Mouse (Mus musculus) forebrain, embryonic 10.5 days (tissue): ENCODE measurements around the gene Ripor1. TPM values are rescaled to one million over a fixed set of nuclear protein-coding genes. Genes with fewer than 3 reads are reported as not detected.

Experiments
- DNase-seq: peaks from one replicate; pipeline ENCODE4 v3.0.0-alpha.2; 2017; ENCODE audit warnings: low spot score; ENCODE audit errors: extremely low spot score
- H3K27ac ChIP-seq: fragments of 300-500 bp; sonication (generic); 2 replicates; pipeline ENCODE4 v1.5.1; 2016; ENCODE audit warnings: mild to moderate bottlenecking
- H3K27me3 ChIP-seq: fragments of 300-500 bp; sonication (generic); 2 replicates; pipeline ENCODE4 v1.6.1; 2016; ENCODE audit warnings: mild to moderate bottlenecking; ENCODE audit not compliant: poor library complexity, severe bottlenecking
- H3K36me3 ChIP-seq: fragments of 300-500 bp; sonication (generic); replicated peaks from 2 replicates; pipeline ENCODE4 v1.6.1; 2016; ENCODE audit warnings: mild to moderate bottlenecking, moderate library complexity
- H3K4me1 ChIP-seq: fragments of 300-500 bp; sonication (generic); 2 replicates; pipeline ENCODE4 v1.6.1; 2016
- H3K4me3 ChIP-seq: fragments of 300-500 bp; sonication (generic); 2 replicates; pipeline ENCODE4 v1.5.1; 2016; ENCODE audit warnings: mild to moderate bottlenecking, moderate library complexity
- H3K9me3 ChIP-seq: fragments of 300-500 bp; sonication (generic); 2 replicates; pipeline ENCODE4 v1.6.1; 2016; ENCODE audit warnings: mild to moderate bottlenecking, moderate library complexity
- WGBS: fragments of 180-500 bp; shearing (Covaris S2); methylation state at CpG from one replicate; pipeline ENCODE4 v1.1.7; 2016; 5-methylcytosine and 5-hydroxymethylcytosine counted together
- polyA plus RNA-seq: library from polyadenylated mRNA; unstranded; fragments of >200 nt; fragmentation: Nextera tagmentation; extraction: Ambion mirVana; gene quantifications from 2 replicates; pipeline ENCODE4 v1.2.1, GENCODE M21; 2016

Ripor1 gene
- polyA plus RNA-seq, 1 experiment from 2014 or later, result 13.9 TPM

DNA sequence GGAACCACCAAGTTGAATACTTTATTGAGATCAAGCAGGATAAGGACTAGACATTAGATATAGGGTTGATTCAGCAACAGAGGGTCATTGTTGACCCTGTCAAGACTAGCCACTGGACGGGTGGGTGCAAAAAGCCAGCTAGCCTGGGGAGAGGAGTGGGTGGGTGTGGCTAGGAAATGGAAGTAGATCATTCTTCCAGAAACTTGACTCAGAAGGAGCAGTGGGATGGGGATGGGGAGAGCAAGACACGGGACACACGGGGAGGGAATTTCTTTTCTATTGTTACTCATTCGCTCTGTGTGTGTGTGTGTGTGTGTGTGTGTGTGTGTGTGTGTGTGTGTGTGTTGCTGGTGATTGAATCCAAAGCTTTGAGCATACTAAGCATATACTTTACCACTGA is 4.7 kb downstream of the Ripor1 start:
- Histone ChIP-seq H3K36me3 (peaks cover 1% of the 10 kb centered on the region), H3K4me1 (peaks cover 51% of the 10 kb centered on the region), H3K27me3 (peaks cover 36% of the 10 kb centered on the region), H3K27ac (no peak overlapping the region), H3K4me3 (no peak overlapping the region), H3K9me3 (no peaks in the 10 kb centered on the region)
- WGBS, result 82% methylated on average over 4 of the region's 4 CpGs
- no peak for DNase-seq

DNA sequence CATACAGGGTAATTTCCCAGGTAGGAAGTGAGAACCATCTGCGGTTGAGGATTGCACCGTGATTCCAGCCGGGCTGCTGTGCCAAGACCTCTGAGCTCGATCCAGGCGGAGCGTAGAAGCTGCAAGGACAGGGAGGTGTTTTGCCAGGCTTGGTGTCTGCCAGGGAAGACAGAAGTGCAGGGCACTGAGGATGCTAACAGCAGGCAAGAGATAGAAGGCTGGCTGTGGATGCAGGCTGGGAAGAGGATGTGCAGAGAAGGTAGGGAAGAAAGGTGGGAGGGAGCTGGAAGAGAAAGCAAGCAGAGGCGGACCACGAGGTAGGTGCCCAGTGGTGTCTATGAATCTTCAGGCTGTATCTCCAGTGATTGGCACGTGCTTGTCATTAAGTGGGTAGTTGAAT is 6.8 kb downstream of the Ripor1 start:
- H3K36me3 ChIP-seq, result peaks cover 22% of the 10 kb centered on the region
- peaks cover 49% of the 10 kb centered on the region for H3K27me3 ChIP-seq
- H3K27ac ChIP-seq, result no peak overlapping the region
- DNase-seq, result no peak
- no peaks in the 10 kb centered on the region for H3K9me3 ChIP-seq
- H3K4me3 ChIP-seq, result no peak overlapping the region
- H3K4me1 ChIP-seq, result peaks cover 30% of the 10 kb centered on the region
- 87% methylated on average over 9 of the region's 9 CpGs for WGBS

DNA sequence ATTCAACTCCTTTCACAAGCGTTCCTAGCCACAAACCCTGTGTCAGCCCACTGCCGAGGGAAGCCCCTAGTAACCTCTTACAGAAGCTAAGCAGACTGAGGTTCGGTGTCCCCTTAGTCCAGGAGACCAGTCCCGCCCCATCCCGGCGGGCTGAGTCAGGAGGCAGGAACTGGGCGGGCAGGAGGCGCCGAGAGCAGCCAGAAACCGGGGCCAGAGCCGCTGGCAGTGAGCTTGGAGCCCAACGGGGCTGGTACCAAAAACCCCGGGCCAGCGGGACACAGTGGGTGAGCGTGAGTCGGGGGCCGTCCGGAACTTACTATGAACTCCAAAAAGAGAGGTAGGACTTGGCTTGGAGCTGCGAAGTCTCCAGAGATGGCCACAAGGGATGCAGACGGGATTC is 8.0 kb downstream of the Ripor1 start:
- peak overlapping the region; percentile 60 for H3K4me3 ChIP-seq
- peaks cover 49% of the 10 kb centered on the region for H3K27me3 ChIP-seq
- 3% methylated on average over 20 of the region's 20 CpGs for WGBS
- no peak for DNase-seq
- no peak overlapping the region for H3K27ac ChIP-seq
- peaks cover 34% of the 10 kb centered on the region for H3K36me3 ChIP-seq
- H3K9me3 ChIP-seq, result no peaks in the 10 kb centered on the region
- peaks cover 19% of the 10 kb centered on the region for H3K4me1 ChIP-seq

DNA sequence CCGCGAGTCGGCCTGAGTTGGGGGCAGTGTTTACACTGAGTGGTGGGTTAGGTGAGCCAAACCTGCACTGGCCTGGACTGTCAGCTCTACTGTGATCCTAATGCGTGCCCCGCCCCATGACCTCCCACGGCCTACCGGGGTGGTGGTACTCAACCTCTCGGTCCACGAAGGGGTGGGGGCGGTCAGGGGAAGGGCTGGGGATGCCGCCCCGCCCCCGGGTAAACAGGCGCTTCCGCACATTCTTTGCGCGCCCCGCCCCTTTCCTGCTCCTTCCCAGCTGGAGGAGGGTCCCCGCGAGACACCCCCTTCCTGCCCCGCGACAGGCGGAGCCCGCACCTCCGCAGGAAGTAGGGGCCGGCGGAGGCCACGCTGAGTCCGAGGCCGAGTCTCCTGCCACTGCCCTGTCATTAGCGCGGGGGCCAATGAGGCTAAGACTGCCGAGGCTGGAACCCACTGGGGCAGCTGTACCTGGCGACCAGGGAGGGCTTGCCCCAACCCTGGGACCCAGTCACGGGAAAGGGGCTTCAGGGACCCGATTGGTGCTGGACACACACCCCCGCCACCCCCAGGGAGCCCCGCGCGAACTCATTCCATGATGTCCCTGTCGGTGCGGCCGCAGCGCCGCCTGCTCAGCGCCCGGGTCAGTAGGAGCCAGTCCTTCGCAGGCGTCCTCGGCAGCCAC is 8.9 kb downstream of the Ripor1 start:
- H3K4me1 ChIP-seq, result peaks cover 19% of the 10 kb centered on the region
- peaks cover 43% of the 10 kb centered on the region for H3K36me3 ChIP-seq
- H3K9me3 ChIP-seq, result no peaks in the 10 kb centered on the region
- peak; percentile 42 for DNase-seq
- H3K27me3 ChIP-seq, result peaks cover 49% of the 10 kb centered on the region
- H3K4me3 ChIP-seq, result peak overlapping the region; percentile 60
- WGBS, result under 1% methylated on average over 50 of the region's 50 CpGs
- peak overlapping the region; percentile 21 for H3K27ac ChIP-seq

DNA sequence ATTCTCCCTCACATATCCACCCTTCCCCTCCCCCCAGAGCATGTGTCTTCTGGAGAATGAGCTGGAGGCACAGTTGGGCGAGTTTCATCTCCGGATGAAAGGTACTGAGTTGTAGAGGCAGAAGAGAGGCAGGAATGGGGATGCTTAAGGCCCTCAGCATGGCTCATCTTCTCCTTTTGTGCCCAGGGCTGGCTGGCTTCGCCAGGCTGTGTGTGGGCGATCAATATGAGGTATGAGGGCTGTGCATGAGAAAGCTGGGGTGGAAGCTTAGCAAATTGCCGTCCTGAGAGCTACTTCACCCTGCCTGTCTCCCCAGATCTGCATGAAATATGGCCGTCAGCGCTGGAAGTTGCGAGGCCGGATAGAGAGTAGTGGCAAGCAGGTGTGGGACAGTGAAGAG is 10.9 kb downstream of the Ripor1 start:
- DNase-seq, result no peak
- Histone ChIP-seq H3K4me1 (peaks cover 19% of the 10 kb centered on the region), H3K4me3 (no peak overlapping the region), H3K36me3 (peaks cover 63% of the 10 kb centered on the region), H3K27me3 (peaks cover 49% of the 10 kb centered on the region), H3K9me3 (no peaks in the 10 kb centered on the region), H3K27ac (no peak overlapping the region)
- WGBS, result 90% methylated on average over 9 of the region's 9 CpGs

DNA sequence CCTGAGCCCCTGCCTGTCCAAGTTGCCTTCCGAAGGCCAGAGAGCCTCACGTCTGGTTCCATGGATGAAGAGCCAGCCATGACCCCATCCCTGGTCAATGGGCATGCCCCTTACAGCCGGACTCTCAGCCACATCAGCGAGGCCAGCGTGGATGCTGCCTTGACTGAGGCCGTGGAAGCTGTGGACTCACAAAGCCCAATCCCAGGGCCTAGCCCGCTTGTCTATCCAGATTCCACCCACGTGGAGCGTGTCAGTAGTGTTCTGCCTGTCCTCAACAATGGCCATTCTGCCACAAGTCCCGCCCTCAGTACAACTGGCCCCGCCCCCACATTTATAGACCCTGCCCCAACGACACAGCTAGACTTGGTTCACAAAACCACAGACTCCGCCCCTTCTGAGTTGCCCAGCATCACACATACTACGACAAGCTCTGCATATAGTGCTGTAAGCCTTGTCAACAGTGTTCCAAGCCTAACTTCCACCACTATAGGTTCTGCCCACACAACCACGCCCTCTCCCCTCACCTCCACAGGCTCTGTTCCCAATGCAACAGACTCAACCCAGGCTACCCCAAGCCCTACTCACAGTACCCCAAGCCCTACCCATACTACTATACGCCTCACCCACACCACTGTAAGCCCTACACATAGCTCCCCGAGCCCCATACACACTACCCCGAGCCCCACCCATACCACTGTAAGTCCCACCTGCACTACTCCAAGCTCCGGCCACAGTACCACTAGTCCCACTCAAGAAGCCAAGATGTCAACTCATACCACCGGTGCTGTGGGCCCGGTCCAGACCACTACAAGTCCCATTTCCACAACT is 12.6 kb downstream of the Ripor1 start:
- Histone ChIP-seq H3K9me3 (no peaks in the 10 kb centered on the region), H3K27ac (no peak overlapping the region), H3K4me3 (no peak overlapping the region), H3K4me1 (peaks cover 31% of the 10 kb centered on the region), H3K27me3 (peaks cover 33% of the 10 kb centered on the region), H3K36me3 (peaks cover 78% of the 10 kb centered on the region)
- no peak for DNase-seq
- WGBS, result 92% methylated on average over 21 of the region's 21 CpGs

GRCm38 (mm10) chr8:105618279-105618634 is 13.2 kb downstream of the Ripor1 start:
- H3K9me3 ChIP-seq, result no peaks in the 10 kb centered on the region
- H3K27ac ChIP-seq, result no peak overlapping the region
- H3K27me3 ChIP-seq, result peaks cover 27% of the 10 kb centered on the region
- peaks cover 31% of the 10 kb centered on the region for H3K4me1 ChIP-seq
- WGBS, result 92% methylated on average over 5 of the region's 5 CpGs
- H3K4me3 ChIP-seq, result no peak overlapping the region
- H3K36me3 ChIP-seq, result peaks cover 84% of the 10 kb centered on the region
- DNase-seq, result no peak

GRCm38 (mm10) chr8:105618892-105619591 is 14.0 kb downstream of the Ripor1 start:
- WGBS, result 93% methylated on average over 19 of the region's 19 CpGs
- no peaks in the 10 kb centered on the region for H3K9me3 ChIP-seq
- H3K36me3 ChIP-seq, result peaks cover 85% of the 10 kb centered on the region
- peaks cover 21% of the 10 kb centered on the region for H3K27me3 ChIP-seq
- no peak overlapping the region for H3K4me3 ChIP-seq
- peaks cover 32% of the 10 kb centered on the region for H3K4me1 ChIP-seq
- DNase-seq, result no peak
- H3K27ac ChIP-seq, result no peak overlapping the region

- peaks cover 38% of the 10 kb centered on the region for H3K4me1 ChIP-seq
- no peak for DNase-seq
- no peak overlapping the region for H3K4me3 ChIP-seq
- WGBS, result 92% methylated on average over 19 of the region's 19 CpGs
- H3K36me3 ChIP-seq, result peaks cover 80% of the 10 kb centered on the region
- peaks cover 9% of the 10 kb centered on the region for H3K27me3 ChIP-seq
- H3K9me3 ChIP-seq, result no peaks in the 10 kb centered on the region
- no peak overlapping the region for H3K27ac ChIP-seq
These were observed 15.2 kb downstream of the Ripor1 start for GRCm38 (mm10) chr8:105620211-105620610.

GRCm38 (mm10) chr8:105620946-105621720 is 16.1 kb downstream of the Ripor1 start:
- no peak overlapping the region for H3K4me3 ChIP-seq
- no peaks in the 10 kb centered on the region for H3K9me3 ChIP-seq
- 92% methylated on average over 21 of the region's 21 CpGs for WGBS
- H3K36me3 ChIP-seq, result peaks cover 71% of the 10 kb centered on the region
- no peak for DNase-seq
- H3K27ac ChIP-seq, result no peak overlapping the region
- no peaks in the 10 kb centered on the region for H3K27me3 ChIP-seq
- peaks cover 38% of the 10 kb centered on the region for H3K4me1 ChIP-seq

GRCm38 (mm10) chr8:105621841-105622240 is 16.8 kb downstream of the Ripor1 start:
- peaks cover 64% of the 10 kb centered on the region for H3K36me3 ChIP-seq
- H3K4me1 ChIP-seq, result peaks cover 38% of the 10 kb centered on the region
- no peaks in the 10 kb centered on the region for H3K9me3 ChIP-seq
- no peak overlapping the region for H3K27ac ChIP-seq
- 92% methylated on average over 4 of the region's 4 CpGs for WGBS
- H3K27me3 ChIP-seq, result no peaks in the 10 kb centered on the region
- no peak for DNase-seq
- H3K4me3 ChIP-seq, result no peak overlapping the region

- peak; percentile 92 for DNase-seq
- peaks cover 57% of the 10 kb centered on the region for H3K36me3 ChIP-seq
- peak overlapping the region; percentile 6; the same call in 1 of the 2 replicates for H3K4me3 ChIP-seq
- H3K4me1 ChIP-seq, result peaks cover 38% of the 10 kb centered on the region
- peak overlapping the region; percentile 48; the same call in 1 of the 2 replicates for H3K27ac ChIP-seq
- 6% methylated on average over 8 of the region's 8 CpGs for WGBS
- H3K27me3 ChIP-seq, result no peaks in the 10 kb centered on the region
- H3K9me3 ChIP-seq, result no peaks in the 10 kb centered on the region
These were observed 17.4 kb downstream of the Ripor1 start for GRCm38 (mm10) chr8:105622421-105622920.
